Mouse (Mus musculus) A20 (cell line): ENCODE measurements around the gene Jam3.
"Not testable (repeated sequence)": the region's sequence is repeated elsewhere in the genome, so short reads cannot be mapped to it uniquely, and the experiment has no call there.

Source experiments
- DNase-seq: peaks from one replicate; pipeline ENCODE4 v3.0.0-alpha.2; 2011; ENCODE audit warnings: low read depth, low spot score

Gene Jam3

GRCm38 (mm10) chr9:27170726-27171125 lies 15.5 kb upstream of the Jam3 start:
- no peak for DNase-seq

- no peak for DNase-seq
Observed at GRCm38 (mm10) chr9:27166981-27167380, 11.8 kb upstream of the Jam3 start.

GRCm38 (mm10) chr9:27165596-27165995 lies 10.4 kb upstream of the Jam3 start:
- DNase-seq = no peak

- no peak for DNase-seq
Observed at GRCm38 (mm10) chr9:27164957-27165356, 9.7 kb upstream of the Jam3 start.

- DNase-seq = not testable (repeated sequence)
Observed at GRCm38 (mm10) chr9:27163661-27164060, 8.4 kb upstream of the Jam3 start.

GRCm38 (mm10) chr9:27153861-27154260 lies 1.4 kb downstream of the Jam3 start:
- DNase-seq = no peak

GRCm38 (mm10) chr9:27149836-27150235 lies 5.4 kb downstream of the Jam3 start:
- no peak for DNase-seq

- no peak for DNase-seq
Observed at GRCm38 (mm10) chr9:27148631-27149471, 6.4 kb downstream of the Jam3 start.

GRCm38 (mm10) chr9:27147946-27148345 lies 7.3 kb downstream of the Jam3 start:
- no peak for DNase-seq

GRCm38 (mm10) chr9:27146826-27147225 lies 8.4 kb downstream of the Jam3 start:
- DNase-seq = no peak

- DNase-seq = no peak
Observed at GRCm38 (mm10) chr9:27144996-27145395, 10.2 kb downstream of the Jam3 start.

GRCm38 (mm10) chr9:27144271-27144840 lies 10.9 kb downstream of the Jam3 start:
- DNase-seq = no peak

- no peak for DNase-seq
Observed at GRCm38 (mm10) chr9:27140432-27141065, 14.7 kb downstream of the Jam3 start.

- DNase-seq = no peak
Observed at GRCm38 (mm10) chr9:27136651-27137050, 18.6 kb downstream of the Jam3 start.

GRCm38 (mm10) chr9:27135372-27135771 lies 19.8 kb downstream of the Jam3 start:
- no peak for DNase-seq

GRCm38 (mm10) chr9:27134410-27134809 lies 20.8 kb downstream of the Jam3 start:
- DNase-seq = peak; percentile 34

GRCm38 (mm10) chr9:27128629-27129028 lies 26.6 kb downstream of the Jam3 start:
- no peak for DNase-seq

- peak; percentile 25 for DNase-seq
Observed at GRCm38 (mm10) chr9:27126543-27126942, 28.7 kb downstream of the Jam3 start.

- DNase-seq = no peak
Observed at GRCm38 (mm10) chr9:27125450-27125849, 29.8 kb downstream of the Jam3 start.

- no peak for DNase-seq
Observed at GRCm38 (mm10) chr9:27123947-27124346, 31.3 kb downstream of the Jam3 start.

GRCm38 (mm10) chr9:27122963-27123362 lies 32.3 kb downstream of the Jam3 start:
- DNase-seq = no peak

- DNase-seq = no peak
Observed at GRCm38 (mm10) chr9:27122076-27122475, 33.1 kb downstream of the Jam3 start.

- no peak for DNase-seq
Observed at GRCm38 (mm10) chr9:27121254-27121653, 34.0 kb downstream of the Jam3 start.
